Mouse (Mus musculus) c-Kit-positive CD71-positive TER-119-positive erythroid progenitor cells, embryonic 14.5 days (primary cell): ENCODE results near the gene Rab5if.
"Not testable (repeated sequence)": the region's sequence is repeated elsewhere in the genome, so short reads cannot be mapped to it uniquely, and the experiment has no call there.

ENCODE experiments used
- DNase-seq: peaks from one replicate; pipeline ENCODE4 v3.0.0-alpha.2; 2013; ENCODE audit warnings: low spot score

Rab5if gene

DNA sequence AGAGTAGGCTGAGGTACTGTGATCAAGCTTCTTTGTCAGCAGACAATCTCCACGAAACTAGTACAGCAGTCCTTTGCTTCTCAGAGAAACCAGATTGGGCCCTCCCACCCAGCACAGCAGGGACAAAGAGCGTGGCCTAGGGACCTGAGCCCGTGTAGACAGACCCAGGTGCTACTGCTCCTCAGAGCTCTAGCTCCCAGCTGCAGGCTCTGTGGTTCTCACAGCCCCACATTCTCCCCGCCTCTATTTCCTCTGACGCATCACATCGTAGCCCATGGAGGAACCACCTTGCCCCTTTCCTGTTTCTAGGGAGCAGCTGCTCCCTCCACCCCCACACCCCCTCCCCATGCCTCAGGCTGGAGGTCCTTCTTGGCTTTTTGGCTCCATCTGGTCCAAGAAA lies 24.1 kb downstream of the Rab5if start, which contains the start of gene Sla2:
Gene Sla2 (minus strand): TSS at position 176 of the 400 bp plus-strand sequence.
- no peak for DNase-seq

DNA sequence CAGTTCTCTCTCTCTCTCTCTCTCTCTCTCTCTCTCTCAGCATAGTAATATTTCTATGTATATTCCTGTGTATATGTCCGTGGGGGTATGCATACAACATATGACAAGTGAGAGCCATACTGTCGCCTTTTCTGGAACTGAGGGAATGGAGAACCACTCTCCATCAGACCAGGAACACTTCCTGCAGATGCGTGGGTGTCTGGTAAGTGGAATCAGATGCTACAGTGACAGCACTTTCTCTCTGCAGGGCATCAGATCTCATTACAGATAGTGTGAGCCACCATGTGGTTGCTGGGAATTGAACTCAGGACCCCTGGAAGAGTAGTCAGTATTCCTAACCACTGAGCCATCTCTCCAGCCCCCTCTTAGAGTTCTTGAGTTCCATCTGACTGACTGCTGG lies 25.6 kb downstream of the Rab5if start:
- DNase-seq: no peak

DNA sequence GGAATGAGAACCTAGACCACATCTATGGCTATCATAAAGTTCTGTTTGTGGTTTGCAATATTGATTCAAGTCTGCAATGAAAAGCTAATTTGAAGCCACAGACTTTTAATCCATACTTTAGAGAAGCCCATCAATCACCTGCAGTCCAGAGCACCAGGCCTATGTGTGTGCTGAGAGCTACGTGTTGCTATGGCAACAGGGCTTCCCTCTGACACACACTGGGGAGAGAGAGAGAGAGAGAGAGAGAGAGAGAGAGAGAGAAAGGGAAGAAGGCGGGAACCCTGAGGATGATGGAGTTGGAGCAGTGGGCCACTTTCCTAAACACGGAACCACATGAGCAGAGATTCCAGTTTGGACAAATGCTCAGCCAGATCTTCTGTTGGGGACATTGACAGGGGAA lies 29.3 kb downstream of the Rab5if start:
- no peak for DNase-seq

DNA sequence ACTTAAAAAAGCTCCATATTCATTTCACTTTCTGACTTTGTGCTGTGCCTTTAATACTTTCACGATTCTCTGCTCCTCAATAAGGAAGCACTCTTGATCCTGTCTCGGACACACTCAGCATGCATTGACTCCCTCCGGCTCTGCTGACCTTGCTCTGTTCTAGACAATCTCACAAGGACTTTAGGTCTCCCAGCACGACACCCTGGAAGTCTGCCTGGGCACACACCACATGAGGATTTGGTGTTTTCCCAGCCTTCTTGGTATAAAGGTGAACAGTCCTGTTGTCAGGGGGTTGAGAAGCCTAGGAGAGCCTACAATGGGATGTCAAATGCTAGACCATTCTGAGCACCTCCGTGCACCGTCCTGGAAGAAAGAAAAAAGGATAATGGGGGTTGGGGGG lies 29.9 kb downstream of the Rab5if start:
- DNase-seq: no peak

DNA sequence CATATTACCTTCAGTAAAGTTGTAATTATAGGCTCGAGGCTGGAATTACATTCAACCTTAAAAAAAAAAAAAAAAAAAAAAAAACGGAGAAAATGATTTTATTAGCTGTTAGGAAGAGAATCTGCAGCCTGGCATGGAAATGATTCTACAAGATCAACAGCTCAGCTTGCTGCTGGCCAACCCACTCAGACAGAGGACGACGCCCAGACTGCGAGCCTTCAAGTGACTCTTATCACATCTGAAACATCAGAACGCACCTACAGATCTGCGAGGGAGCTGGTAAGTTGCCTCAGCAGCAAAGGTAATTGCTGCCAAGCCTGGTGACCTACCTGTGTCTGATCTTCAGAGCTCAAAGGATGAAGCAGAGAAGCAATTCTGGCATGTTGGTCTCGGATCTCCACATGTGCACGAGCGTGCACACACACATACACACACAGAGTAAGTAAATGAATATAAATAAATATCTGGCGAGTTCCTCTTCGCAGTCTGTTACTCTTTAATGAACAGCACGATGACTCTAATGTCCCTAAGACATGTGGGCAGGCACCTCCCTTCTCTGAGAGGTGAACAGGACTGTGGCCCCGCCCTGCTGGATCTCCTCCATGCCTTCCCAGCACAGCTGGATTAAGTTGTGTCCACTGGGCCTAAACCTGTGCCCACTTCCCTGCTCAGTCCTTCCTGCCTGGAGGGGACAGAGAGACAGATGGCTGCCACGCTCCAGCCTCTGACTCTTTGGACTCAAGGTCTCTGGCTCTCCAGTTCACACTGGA lies 31.8 kb downstream of the Rab5if start:
- DNase-seq: no peak

DNA sequence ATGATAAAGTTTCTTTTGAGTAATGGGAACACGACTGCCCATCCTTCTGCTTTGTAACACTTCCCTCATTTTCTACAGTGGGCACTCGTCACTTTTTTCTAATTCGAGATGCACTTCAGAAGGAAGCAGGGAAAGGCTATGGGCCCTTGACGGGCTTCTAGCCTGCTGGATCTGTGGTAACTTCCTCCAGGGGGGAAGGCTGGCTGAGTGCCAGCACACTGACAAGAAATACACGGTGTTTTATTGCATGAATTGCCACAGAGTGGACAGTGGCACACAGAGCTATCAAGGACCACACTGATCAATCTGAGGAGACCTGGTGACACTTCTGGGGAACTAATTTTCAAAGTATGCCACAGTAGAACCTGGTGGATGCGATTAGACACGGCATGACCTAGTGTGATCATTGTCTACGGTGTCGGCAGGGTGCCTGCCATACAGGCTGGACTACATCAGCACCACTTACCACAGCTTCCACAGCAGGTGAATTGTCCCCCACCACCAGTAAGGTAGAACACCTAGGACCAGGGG lies 33.5 kb downstream of the Rab5if start:
- no peak for DNase-seq

DNA sequence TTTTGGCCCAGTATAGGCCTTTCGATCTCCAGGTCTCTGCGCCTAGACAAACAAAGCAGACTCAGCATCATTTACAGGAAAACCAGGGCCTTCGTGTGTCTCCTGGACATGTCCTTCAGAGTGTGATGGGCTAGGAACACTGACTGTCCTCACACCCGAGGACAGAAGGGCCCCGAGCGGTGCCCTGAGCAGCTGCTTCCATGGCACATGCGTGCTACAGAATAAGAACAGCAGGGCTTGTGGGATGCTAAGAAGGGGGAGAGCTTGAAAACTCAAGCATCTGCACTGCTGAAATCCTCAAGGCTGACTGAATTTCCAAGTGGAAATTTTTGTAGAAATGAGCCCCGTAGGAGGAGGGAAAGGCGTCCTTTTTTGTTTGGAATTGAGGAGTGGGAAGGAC lies 34.1 kb downstream of the Rab5if start:
- no peak for DNase-seq

DNA sequence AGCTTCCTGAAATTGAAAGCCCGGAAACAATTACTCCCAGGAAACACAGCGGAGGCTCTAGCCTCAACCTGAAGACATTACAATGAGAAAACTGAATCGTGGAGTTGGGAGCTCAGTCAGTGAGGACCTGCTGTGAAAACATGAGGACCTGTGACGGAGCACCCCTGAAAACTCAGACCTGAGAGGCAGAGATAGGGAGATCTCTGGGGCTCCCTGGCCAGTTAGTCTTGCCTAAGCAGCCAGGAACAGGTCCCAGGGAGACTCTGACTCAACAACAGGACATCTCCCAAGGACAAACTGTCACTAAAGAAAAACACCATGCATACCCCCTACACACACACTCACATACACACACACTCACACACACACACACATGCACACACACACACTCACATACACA lies 35.4 kb downstream of the Rab5if start:
- no peak for DNase-seq

DNA sequence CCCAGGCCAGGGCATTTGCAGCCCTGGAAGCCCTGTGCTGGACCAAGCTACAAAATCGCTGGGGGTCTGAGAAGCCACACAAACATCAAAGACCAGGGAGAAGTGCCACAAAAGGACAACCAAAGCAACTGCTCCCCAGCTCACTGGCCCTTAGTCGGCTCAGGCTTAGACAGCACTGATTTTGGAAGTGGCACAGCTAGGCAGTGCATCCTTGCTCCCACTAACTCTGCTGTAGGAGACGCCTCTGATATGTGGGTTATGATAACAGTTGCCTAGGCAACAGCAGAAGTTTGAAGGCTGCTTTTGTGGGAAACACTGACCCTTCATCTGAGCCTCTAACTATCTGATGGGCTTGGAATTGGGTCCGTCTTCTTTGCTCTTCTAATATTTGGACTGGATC lies 36.3 kb downstream of the Rab5if start:
- no peak for DNase-seq

DNA sequence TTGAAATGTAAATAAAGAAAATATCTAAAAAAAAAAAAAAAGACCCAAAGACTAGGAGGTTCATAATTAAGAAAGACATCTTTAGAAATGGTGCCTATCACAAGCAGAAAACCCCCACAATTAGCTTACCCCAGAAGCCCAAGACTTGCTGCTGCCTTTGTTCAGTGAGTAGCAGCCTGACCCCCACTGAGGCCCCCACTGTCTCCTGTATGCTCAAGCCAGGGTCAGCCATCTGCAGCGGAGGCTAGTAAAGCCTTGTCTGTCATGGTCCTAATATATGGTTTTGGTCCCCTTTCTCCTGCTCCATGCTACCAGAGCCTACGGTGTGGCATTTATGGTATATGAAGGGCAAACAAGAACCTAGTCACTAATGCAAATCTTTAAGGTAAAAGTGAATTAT lies 38.4 kb downstream of the Rab5if start:
- no peak for DNase-seq

DNA sequence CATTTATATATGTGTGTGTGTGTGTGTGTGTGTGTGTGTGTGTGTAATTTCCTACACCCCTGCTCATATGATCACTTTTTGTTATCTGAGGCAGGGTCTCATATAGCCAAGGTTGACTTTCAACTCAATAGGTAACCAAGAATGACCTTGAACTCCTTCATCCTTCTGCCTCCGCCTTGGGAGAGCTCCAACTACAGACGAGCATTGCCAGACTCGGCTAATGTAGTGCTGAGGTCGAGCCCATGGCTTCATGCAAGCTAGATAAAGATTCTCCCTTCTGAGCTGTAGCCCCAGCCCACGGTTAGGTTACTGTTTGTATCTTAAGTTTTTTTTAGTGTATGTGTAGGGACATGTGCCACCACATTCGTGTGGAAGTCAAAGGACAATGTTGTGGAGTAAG lies 39.0 kb downstream of the Rab5if start:
- DNase-seq: no peak

DNA sequence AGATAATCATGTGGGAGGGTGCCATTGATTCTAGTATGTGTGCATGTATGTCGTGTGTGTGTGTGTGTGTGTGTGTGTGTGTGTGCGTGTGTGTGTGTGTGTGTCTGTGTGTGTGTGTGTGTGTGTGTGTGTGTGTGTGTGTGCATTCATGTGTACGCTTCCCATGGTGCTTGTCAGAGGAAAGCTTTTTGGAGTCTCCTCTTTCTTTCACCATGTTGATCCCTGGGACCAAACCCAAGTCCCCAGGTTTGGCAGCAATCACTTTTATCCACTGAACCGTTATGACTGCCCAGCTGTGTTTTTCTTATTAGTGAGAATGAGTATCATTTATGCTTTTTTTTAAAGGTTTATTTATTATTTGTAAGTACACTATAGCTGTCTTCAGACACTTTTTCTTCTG lies 39.5 kb downstream of the Rab5if start:
- not testable (repeated sequence) for DNase-seq

DNA sequence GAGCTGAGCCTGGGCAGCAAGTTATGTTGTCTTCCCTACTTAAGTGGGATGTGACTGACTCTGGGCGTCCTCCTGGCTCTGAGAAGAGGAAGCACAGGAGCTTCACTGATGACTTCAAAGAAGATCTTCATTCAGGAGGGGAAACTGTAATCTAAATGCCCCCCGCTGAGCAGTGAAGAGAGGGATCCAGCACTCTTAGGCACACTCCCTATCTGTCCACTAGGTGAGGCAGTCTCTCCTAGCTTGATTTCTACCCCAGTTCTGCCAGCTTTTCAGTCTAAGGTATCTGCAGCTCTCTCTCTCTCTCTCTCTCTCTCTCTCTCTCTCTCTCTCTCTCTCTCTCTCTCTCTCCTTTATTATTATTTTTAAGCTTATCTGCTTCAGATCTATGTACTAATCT lies 40.4 kb downstream of the Rab5if start:
- DNase-seq: no peak

DNA sequence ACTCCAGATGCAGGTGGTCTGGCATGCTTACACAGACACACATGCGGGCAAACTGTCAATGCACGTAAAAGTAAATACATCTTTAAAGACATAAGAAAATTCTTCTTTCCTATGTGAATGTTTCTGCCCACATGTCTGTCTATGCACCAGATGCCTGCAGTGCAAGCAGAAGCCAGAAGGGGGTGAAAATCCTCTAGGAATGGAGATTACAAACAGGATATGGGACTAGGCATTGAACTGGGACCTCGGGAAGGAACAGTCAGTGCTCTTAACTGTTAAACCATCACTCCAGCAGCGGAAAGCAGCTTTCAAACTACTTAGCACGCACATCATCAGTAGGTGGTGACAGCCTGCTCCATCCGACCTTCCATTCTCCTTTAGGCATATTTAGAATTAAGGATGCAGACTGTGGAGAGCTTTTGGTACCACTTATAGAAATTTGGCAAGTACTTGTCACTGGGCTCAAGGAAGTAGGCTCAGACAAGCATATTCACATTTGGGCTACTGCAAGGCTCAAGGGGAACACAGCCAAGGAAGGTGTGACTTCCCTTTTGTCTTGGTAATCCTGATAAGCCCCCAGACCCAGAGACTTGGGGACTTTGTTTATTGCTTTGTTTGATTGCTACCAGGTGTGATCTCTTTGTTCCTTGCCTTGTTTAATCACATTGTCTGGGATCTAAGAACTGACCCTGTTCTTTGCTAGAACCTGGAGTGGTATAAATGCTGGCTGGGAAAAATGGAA lies 42.2 kb downstream of the Rab5if start:
- DNase-seq: no peak

DNA sequence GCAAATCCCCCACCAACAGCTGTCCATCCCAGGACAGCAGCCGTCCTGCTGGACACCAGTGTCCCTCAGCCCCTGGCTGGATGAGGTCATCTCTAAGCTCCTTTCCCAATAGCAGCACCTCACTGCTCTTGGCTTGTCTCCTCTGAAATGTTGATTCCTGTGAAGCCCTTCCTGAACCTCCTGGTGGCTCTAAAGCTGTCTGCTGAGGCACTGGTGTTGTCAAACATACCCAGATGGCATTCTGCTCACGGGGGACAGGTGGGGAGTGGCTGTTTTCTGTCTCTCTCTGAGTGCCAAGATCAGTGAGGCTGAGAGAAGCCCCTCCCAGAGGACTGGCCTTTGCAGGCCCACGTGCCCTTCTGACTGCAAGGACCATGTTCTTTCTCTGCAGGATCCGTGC lies 43.0 kb downstream of the Rab5if start:
- DNase-seq: not testable (repeated sequence)

DNA sequence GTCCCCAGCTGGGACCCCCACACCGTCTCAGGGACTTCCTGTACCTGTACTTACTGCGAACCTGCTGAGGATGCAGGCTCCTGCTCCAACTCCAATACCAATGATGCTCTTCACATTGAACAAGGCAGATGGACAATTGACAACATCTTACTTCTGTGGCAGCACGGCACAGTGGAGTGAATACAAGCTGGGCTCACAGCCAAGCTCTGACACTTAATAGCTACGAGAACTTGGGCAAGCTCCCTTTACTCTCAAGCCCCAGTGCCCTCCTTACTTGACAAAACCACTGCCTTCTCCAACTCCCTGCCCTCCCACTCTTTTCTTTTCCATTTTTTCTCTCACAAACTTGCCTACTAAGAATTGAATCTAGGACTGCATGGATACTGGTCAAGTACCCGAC lies 50.3 kb downstream of the Rab5if start:
- DNase-seq: no peak

DNA sequence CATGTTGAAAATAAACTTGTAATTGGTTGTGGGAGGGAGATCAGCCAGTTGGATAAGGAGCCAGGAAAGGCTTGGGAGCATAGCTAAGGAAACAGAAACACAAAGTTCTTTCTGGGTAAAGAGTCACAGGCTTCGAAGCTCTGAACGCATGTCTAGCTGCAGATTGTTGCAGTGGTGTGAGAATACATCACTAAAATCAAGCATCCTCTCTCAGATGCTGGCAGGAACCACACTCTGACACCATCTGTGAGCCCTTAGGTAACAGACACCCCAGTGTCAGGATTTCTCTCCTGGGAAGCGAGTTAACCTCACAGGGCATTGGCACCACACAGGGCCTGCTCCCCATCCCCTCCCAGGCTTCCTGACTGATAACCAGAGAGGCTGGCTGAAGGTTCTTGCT lies 52.6 kb downstream of the Rab5if start:
- DNase-seq: no peak

DNA sequence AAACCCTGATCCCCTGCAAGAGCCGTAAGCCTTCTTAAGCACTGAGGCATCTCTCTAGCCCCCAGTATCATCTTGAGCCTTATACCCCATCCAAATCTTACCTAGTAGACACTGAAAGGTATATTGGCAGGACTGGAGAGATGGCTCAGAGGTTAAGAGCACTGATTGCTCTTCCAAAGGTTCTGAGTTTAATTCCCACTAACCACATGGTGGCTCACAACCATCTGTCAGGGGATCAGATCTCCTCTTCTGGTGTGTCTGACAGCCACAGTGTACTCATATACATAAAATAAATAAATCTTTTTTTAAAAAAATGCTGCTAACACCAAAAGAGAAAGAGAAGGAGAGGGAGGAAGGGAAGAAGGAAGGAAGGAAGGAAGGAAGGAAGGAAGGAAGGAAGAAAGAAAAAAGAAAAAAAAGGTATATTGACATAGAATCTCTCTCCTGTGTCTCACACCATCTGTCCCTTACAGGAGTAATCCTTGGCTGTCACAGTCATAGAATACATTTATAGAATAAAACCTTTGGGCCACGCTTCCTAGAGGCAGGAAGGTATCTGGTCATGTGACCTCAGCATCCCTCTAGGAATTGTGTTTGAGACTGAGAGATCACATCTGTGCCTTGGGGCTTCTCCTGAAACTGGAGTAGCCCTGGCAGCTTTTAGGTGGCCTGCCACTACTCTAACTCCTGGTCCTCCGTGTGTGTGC lies 53.6 kb downstream of the Rab5if start:
- DNase-seq: no peak

DNA sequence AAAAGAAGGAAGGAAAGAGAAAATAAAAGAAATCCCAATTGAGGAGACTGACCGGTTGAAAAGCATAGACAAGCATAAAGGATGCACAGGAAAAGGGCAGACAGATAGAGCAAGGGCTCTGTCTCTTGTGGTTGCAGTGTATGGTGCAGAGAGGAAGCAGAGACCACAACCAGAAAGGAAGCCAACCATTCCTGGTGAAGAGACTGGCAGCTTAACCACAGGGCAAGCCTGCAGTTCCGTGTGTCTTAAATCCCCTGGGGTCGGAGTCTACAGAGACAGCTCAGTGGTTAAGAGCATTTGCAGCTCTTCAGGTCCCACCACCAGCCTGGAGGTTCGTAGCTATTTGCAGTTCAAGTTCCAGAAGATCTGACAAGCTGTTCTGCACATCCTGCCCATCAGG lies 55.6 kb downstream of the Rab5if start:
- DNase-seq: no peak

DNA sequence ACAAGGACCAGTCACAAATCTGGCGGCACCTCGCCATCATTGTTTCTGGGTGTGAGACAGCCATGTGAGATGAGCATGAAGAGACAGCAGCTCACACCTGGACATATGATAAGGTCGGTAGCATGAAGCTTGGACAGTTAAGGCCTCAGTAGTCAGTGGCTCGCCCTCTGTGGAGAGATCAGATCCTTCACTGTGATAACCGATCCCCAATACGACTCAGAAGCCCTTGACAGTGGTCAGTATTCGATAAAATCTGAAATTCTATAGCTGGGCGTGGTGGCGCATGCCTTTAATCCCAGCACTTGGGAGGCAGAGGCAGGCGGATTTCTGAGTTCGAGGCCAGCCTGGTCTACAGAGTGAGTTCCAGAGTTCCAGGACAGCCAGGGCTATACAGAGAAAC lies 56.3 kb downstream of the Rab5if start:
- DNase-seq: not testable (repeated sequence)

DNA sequence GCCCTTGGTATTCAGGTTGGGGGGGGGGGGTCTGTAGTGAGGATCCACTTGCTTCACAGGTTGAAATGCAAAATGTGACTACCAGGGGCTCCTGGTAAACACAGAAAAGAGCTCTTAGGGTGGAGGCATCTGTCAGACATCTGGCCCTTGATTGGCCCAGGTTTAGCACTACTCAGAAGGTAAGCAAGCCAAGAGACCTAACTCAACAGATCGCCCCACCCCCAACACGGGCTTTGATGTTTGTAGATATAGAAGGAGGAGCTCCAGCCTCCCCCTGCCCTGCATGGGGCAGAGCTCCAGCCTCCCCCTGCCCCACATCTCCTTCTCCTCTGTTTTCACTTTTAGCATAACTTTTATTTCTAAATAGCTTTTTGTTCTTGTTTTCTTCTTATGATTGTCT lies 56.9 kb downstream of the Rab5if start:
- no peak for DNase-seq

DNA sequence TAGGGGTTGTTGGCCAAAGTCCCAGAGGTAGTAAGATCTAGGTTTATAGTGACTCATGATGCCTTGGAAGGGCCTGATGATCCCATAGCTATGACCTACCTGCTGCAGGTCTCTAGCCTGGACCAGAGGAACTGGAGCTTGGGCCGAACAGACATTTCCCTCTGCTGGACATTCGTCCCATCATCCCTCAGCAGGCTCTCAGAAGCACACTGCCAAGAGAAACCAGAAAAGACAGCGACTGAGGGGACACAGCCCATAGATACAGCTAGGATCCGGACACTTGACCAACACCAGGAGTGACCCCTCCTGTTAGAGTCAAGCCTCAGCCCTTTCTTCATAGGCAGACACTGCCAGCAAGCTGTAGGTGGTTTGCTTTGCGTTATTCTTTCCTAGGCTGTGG lies 60.1 kb downstream of the Rab5if start:
- no peak for DNase-seq
